Mouse (Mus musculus) Patski (cell line): ENCODE results near the gene Ubqln1. TPM values are rescaled to one million over a fixed set of nuclear protein-coding genes. Genes with fewer than 3 reads are reported as not detected.

Experiments
- ATAC-seq: fragments of 100-300 bp; one replicate; pipeline ENCODE4 v1.8.0; 2021
- CTCF ChIA-PET: fragments of 350-600 bp; sonication (Branson Sonifier 250); formaldehyde crosslinking; loops from one replicate; lab custom pipeline; 2022; ENCODE audit warnings: inconsistent platforms; lab: Charles Lee
- POLR2A ChIA-PET: fragments of 350-600 bp; sonication (Branson Sonifier 250); formaldehyde crosslinking; loops from one replicate; lab custom pipeline; 2022; ENCODE audit warnings: antibody characterized with exemption, inconsistent platforms; lab: Charles Lee
- DNase-seq: peaks from one replicate; pipeline ENCODE4 v3.0.0-alpha.2; 2011; ENCODE audit warnings: low read depth, low spot score
- H3K27me3 ChIP-seq: fragments of 371-371 bp; one replicate; pipeline ENCODE4 v1.5.1; 2021
- CTCF ChIP-seq: fragments of 100-300 bp; IDR thresholded peaks from one replicate; pipeline ENCODE4 v1.5.1; 2021
- in situ Hi-C: fragments of 300-500 bp; cut with MboI; formaldehyde crosslinking; loops from 3 replicates; pipeline ENCODE4 v1.11.1; 2018; ENCODE audit warnings: low pct_unique_long_range_greater_than_20kb, mixed read lengths
- polyA plus RNA-seq: library from polyadenylated mRNA; unstranded; gene quantifications from one replicate; pipeline ENCODE4 v1.2.3, GENCODE M21; 2021

Ubqln1 gene
- polyA plus RNA-seq, 1 experiment from 2014 or later: 132 TPM

DNA sequence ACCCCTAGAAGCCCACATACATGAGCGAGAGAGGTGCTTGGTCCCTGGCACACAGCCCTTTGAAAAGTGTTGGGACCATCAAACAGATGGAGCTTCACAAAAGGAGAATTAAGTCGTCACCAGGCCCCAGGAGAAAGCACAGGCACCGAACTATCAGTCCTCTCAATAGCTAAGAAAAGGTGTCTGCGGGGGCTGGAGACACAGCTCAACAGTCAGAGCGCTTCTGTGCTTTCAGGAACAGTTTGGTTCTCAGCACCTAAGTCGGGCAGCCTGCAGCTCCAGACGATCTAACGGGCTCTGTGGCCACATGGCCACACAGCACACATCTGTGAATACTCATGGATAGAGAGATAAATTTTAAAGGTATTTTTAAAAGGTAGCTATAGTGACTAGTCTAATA is 29.2 kb downstream of the Ubqln1 start:
- no peaks in the 10 kb centered on the region for H3K27me3 ChIP-seq
- TF ChIP-seq CTCF: no peak
- ATAC-seq (no peak), DNase-seq (no peak)
- in situ Hi-C loops: loop anchor here (5.0 kb wide), 1 partner anchor 51 kb away; no protein-coding TSS in a partner anchor
- ChIA-PET POLR2A (no interaction called here), CTCF (no interaction called here)

DNA sequence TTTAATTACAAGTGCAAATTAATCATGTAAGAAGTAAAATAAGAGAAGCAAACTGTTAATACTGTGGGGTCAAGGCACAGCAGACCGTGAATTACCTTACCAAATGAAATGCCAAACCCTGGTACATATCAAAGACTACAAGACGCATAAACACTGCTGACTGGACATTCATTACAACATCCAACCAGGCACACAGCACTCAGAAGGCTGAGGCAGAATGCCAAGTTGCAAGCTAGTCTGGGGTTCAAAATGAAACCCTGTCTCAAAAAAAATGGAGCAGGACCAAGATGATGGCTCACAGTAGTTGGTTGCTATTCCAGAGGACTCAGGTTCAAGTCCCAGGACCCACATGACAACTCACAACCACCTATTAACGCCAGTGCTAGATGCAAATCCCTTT is 31.3 kb downstream of the Ubqln1 start:
- in situ Hi-C loops: no loop called here
- no peak for TF ChIP-seq CTCF
- ATAC-seq: no peak

DNA sequence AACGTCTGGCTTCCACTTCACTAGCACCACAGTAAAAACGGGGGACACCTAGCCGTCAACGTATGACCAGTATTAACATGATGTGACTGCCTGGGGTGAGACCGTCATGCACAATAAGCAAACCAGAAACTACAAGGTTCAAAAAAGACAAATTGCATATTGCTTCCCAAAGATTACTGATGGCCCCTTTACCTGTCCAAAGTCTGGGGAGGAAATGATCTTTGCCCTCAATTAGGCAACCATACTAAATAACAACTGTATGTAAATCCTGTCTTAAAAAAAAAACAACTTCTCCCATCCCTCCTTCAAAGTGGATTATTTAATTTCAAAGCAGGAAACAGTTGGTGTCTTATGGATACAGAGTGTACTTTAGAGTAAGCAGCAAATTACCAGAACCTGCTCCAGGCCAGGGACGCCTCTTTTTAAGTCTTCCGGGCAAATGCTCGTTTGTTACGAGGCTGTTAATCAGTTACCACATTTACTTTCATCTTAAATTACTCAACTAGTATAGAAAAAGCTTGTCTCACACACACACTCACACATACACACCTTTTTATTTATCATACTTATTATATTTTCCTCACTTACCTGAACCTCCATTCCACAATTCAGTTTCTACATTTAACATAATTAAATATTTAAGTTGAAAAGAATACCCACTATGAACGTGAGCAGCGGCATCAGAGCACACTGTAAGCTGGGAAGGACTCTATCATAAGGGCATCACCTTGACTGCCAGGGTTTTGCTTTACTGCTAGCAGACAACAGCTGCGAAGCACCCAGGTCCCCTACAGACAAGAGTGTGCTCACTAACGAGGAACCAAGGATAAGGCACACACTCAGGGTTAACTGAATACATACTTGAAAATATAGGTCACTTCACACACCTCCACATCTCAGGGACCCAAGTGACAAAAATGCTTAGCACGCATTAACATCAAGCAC is 33.6 kb downstream of the Ubqln1 start:
- in situ Hi-C loops: no loop called here
- POLR2A ChIA-PET: no interaction called here

More for the DNA sequence above, 31.3 kb downstream of the Ubqln1 start:
- POLR2A ChIA-PET: interaction anchor here (0.7 kb wide), 1 partner anchor 1919 kb away, joined by 3 read pairs; no protein-coding TSS in a partner anchor
- DNase-seq: no peak
- H3K27me3 ChIP-seq: no peaks in the 10 kb centered on the region
- CTCF ChIA-PET: interaction anchor here (1.3 kb wide), 1 partner anchor 10 kb away, joined by 3 read pairs; no protein-coding TSS in a partner anchor

DNA sequence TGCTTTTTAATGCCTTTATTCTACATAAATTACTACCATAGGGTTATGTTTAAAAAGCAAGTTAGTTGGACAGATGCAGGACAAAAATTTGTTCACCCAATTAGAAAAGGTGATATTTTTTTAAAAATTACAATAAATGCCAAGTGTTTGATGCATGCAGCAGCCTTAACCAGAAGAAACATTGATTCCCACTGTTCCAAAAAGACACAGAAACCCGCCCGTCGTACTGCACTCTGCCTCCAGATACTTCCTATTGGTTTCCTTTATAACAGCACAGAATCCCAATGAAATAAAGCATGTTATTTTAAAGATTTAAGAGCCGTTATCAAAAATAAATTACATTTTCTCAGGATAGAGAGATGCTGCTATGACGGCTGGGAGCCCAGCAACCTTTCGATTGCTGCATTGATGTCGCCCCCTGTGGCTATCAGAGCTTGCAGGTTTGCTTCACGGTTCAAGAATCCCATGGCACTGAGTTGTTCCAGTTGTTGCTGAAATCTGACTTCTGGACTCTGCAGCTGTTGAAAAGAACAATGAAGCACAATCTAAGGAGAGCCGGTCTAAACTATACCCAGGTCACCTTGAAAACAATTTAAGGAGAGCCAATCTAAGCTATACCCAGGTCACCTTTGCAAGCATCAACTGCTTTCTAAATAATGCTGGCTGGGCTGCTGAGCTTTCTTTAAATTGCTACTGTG is 37.8 kb downstream of the Ubqln1 start:
- no peak for TF ChIP-seq CTCF
- ATAC-seq: no peak
- POLR2A ChIA-PET: interaction anchor here (0.7 to 1.0 kb wide), 3 partner anchors 16 to 419 kb away, joined by 3 to 5 read pairs (median 3); no protein-coding TSS in a partner anchor
- H3K27me3 ChIP-seq: no peaks in the 10 kb centered on the region
- CTCF ChIA-PET: interaction anchor here (0.8 to 2.1 kb wide), 4 partner anchors 11 to 28 kb away, joined by 3 to 5 read pairs (median 4); partner anchors contain the start of gene Idnk
- in situ Hi-C loops: no loop called here
- no peak for DNase-seq

More for the DNA sequence above, 33.6 kb downstream of the Ubqln1 start:
- DNase-seq (no peak), ATAC-seq (no peak)
- no peak for TF ChIP-seq CTCF
- H3K27me3 ChIP-seq: no peaks in the 10 kb centered on the region
- CTCF ChIA-PET: interaction anchor here (1.1 to 1.5 kb wide), 3 partner anchors 9 to 50 kb away, joined by 3 to 4 read pairs (median 3); no protein-coding TSS in a partner anchor

DNA sequence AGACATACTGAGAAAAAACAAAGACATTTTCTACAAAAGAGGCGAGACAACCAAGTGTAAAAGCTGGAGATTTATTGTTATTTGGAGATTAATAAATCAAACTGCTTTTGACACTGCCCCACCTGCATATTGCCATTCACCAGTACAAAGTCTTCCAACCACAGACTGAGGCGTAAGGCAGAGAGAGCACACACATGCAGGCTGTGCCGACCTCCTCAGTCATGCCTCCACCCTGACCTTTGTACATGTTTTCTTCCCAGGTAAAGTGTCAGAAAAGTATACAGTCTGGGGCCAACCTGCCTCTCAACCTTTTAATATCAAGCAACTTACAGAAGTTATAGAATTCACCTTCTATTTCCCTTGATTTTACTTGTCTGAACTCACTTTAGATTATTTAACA is 39.3 kb downstream of the Ubqln1 start:
- DNase-seq: no peak
- CTCF ChIA-PET: interaction anchor here (1.4 kb wide), 1 partner anchor 50 kb away, joined by 3 read pairs; no protein-coding TSS in a partner anchor
- H3K27me3 ChIP-seq: no peaks in the 10 kb centered on the region
- no peak for TF ChIP-seq CTCF
- ATAC-seq: no peak
- in situ Hi-C loops: no loop called here
- POLR2A ChIA-PET: no interaction called here

DNA sequence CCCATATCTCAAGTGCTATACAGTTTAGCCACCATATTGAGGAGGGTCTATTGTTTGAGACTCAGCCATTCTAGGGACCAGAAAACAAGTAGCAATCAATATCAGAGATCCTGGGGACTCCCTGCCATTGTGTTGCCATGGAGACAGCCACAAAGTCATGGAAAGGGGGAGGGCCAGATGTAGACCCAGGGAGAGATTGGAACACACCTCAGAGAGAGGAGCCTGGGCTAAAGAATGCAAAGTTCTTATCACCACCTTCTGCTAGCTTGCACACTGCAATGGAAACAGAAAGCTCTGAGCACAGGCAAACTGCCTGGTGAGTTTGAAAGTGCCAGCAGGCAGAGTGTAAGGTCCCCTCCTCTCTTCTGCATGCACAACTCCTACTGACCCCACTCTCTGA is 47.3 kb downstream of the Ubqln1 start:
- POLR2A ChIA-PET: no interaction called here
- CTCF ChIA-PET: no interaction called here

DNA sequence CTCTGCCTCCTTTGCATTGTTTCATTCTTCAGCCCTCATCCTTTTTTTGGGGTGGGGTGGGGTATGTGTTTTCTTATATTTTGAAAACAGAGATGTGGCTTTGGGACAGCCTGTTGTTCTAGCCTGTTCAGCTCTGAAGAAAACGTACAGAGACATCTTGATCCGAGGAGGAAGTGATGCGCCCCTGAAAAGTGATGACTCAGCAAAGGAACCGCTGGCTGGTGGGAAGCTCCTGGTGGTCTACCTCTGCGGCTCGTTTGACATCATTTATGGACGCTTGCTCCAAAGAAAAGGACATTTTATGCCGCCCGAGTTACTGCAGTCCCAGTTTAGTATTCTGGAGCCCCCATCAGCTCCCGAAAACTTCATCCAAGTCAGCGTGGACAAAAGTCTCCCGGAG is 52.1 kb downstream of the Ubqln1 start:
- in situ Hi-C loops: no loop called here
- ChIA-PET CTCF (interaction anchor here (1.0 to 1.6 kb wide), 2 partner anchors 10 to 39 kb away, joined by 3 read pairs; no protein-coding TSS in a partner anchor), POLR2A (no interaction called here)
- DNase-seq (no peak), ATAC-seq (no peak)
- no peaks in the 10 kb centered on the region for H3K27me3 ChIP-seq
- TF ChIP-seq CTCF: no peak

More for the DNA sequence above, 47.3 kb downstream of the Ubqln1 start:
- no peak for TF ChIP-seq CTCF
- DNase-seq (no peak), ATAC-seq (no peak)
- H3K27me3 ChIP-seq: no peaks in the 10 kb centered on the region
- in situ Hi-C loops: no loop called here

DNA sequence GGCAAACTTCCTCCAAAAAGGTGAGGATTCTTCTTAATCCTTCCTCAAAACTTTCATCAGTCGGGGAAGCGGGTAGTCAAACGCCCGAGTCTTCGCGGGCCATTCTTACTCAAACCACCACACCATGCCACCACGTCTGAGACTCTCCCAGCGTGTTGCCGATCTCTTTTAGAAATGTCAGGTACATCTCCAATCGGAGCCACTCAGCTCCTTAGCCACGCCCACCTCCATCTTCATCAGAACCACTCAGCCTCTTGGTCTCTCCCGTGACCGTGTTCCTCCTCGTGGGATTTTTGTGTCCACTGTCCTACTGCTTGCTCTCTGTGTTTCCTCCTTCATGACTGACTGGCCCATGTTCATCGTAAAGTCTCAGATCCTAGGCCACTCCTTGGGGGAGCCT is 54.7 kb downstream of the Ubqln1 start:
- ChIA-PET CTCF (no interaction called here), POLR2A (interaction anchor here (0.7 kb wide), 1 partner anchor 12 kb away, joined by 3 read pairs; no protein-coding TSS in a partner anchor)
- in situ Hi-C loops: no loop called here
- DNase-seq: no peak
- TF ChIP-seq CTCF: no peak
- H3K27me3 ChIP-seq: no peaks in the 10 kb centered on the region
- no peak for ATAC-seq

DNA sequence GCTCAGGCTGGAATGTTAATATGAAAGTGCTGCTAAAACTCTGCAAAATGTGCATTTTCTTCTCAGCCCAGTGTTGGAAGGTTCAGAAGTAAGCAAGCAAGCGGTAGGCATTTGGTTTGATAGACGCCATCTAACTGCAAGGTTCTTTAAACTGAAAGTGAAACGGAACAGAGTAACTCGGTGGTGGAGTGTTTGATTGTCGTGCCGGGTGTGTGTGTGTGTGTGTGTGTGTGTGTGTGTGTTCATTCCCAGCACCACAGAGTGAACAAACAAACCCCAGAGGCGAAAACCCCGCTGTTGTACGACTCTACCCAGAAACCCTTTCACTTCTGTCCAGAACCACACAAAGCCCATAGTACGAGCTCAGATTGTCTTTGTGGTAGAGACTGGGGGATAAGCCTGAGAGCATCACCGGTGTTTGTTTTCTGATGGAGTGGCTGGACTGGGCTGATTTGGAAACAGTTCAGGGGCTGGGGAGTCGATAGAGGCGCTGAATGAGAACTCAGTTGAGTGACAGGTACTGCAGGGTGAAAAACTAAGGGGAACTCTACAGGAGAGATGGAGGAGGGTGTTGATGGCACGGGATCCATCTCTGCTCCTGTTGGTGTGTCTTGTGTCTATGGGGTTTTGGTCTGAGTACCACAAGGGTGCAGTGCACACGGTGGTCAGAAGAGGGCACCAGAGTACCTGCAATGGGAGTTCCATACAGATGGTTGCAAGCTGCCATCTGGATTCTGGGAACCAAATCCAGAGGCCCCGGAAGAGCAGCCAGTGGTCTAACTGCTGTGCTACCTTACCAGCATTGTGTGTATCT is 57.1 kb downstream of the Ubqln1 start:
- ChIA-PET CTCF (interaction anchor here (0.6 to 2.3 kb wide), 10 partner anchors 9 to 431 kb away, joined by 3 to 9 read pairs (median 4); no protein-coding TSS in a partner anchor), POLR2A (interaction anchor here (1.1 kb wide), 2 partner anchors 26 to 33 kb away, joined by 3 to 4 read pairs; no protein-coding TSS in a partner anchor)
- DNase-seq: peak; percentile 56
- peak; percentile 86 for ATAC-seq
- H3K27me3 ChIP-seq: no peaks in the 10 kb centered on the region
- in situ Hi-C loops: loop anchor here (10.0 kb wide), 2 partner anchors 226 to 386 kb away; partner anchors contain the start of gene 2210016F16Rik
- TF ChIP-seq CTCF: no peak
